Mouse (Mus musculus): ENCODE data around the gene Il9r.
"Not testable (repeated sequence)": the region's sequence is repeated elsewhere in the genome, so short reads cannot be mapped to it uniquely, and the experiment has no call there.

Il9r gene

DNA sequence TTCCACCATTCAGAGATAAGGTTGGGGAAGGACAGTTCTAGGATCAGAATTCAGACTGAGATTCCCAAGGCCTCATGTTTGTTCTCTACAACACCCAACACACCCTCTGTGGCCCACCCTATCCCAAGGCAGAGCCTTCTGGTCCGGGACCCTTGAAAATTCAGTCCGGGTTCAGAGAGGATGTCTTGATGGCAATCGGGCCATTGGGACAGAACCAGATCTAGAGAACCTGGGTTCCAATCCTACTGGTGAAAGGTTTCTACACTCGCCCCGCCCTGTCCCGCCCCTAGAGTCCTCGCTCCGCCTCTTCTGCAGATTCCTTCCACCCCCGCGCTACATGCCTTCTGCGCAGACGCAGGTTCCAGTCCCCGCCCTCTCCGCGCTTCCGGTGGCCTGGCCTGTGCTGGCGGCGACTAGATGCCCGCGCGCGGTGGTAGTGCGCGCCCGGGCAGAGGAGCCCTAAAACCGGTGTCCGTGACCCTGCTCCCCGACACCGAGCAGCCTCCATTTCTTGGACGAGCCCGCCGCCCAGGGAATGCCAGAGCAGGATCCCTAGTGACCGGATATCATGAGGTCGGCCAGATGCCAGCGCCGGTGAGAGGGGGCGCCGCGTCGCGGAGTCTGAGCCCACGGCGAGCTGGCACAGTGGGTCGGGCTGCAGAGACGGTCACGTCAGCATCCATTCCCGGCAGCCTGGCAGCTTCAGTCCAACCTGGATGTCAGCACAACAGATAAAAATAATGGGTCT is 26.2 kb upstream of the Il9r start, which contains the start of gene Mpg:
Mpg (plus strand) TSS at position 382 of the 748 bp plus-strand sequence.
- peak; percentile 90 for DNase-seq

DNA sequence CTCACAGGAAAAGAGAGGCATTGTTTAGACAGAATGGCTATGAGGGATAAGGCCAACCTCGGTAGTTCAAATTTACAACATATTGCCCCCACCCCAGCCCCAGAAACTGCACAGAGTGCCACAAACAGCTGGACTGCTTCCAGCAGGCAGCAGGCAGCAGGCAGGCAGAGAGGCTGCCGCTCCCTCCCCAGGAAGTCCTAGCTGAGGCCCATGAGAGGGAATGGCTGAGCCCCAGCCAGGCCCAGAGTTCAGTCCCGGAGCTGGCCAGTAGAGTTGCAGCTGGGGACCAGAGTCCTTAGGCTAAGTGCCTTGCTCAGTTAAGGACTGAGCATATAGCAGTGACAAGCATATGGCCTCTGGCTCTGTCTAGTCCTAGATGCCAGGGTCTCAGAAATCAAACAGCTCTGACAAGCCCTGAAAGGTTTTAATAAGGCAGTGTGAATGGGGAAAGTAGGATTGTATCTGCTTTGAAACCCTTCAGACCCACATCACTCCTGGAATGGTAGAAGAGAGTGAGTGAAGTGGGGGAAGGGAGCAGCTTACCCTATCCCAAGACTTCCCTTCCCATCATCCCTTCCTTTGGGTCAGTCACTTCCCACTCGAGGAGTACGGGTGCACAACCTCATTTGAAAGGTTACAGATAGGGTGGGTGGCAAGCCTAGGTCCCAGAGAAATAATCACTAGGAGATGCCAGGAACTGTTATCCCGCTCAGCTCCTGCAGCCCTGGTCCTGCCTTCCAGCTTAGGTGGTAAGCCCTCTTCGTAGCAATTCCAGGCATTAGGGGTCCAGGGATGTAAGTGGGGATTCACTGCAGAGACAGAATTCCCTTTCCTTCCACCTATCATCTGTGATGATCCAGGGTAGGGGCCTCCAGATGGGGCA is 25.4 kb upstream of the Il9r start:
- no peak for DNase-seq

DNA sequence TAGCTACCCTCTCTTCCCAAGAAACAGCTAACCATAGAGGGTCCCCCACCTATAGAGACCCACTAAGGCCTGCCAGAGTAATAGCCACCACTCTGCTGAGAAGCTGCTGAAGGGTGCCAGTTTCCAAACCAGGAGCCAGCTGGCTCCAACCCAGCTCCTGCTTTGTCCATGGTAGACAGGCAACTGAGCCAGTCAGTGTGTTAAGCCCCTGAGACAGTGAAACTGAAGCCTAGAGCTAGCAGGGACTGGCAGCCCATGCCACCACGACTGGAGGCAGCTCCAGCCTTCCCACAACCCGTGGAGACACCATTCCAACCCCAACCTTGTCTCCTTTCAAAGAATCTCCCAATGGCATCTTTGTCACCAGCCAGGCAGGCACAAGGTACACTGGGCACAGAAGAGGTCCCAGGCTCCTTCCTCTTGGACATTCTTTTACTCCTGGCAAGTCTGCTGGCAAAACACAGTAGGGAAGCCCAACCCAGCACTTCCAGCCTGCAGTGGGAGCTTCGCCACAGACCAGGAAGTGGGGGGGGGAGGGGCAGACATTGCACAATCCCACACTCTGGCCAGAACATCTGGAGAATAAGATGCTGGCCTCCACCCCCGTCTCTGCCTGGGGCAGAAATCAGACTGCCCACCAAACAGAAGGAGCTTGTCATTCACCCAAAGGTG is 24.5 kb upstream of the Il9r start:
- DNase-seq, result no peak

DNA sequence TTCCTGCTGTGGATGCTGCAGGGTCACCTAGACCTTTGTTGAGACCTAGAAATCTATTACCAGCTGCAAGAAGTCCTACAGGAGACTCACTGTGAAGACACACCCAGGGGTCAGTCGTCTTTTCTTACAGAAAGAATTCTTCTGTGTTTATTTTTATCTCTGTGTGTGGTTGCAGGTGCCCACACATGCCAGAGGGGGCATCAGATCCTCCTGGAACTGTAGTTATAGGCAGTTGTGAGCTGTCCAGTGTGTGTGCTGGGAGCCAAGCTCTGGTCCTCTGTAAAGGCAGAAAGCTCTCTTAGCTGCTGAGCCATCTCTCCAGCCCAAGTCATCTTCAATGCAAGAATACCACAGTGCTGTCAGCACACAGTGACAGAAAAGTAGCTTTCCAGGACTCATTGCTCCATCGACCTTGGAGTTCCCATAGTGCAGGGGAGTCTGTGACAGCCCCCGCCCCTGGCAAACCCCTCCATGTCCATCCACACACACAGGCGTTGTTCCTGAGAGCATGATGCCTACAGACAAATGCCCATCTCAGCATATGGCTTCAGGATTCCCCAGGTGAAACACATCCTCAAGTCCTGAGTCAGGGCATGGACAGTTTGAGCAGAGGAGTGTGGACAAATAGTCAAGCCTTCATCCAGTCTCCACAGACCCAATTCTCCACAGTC is 23.4 kb upstream of the Il9r start:
- no peak for DNase-seq

DNA sequence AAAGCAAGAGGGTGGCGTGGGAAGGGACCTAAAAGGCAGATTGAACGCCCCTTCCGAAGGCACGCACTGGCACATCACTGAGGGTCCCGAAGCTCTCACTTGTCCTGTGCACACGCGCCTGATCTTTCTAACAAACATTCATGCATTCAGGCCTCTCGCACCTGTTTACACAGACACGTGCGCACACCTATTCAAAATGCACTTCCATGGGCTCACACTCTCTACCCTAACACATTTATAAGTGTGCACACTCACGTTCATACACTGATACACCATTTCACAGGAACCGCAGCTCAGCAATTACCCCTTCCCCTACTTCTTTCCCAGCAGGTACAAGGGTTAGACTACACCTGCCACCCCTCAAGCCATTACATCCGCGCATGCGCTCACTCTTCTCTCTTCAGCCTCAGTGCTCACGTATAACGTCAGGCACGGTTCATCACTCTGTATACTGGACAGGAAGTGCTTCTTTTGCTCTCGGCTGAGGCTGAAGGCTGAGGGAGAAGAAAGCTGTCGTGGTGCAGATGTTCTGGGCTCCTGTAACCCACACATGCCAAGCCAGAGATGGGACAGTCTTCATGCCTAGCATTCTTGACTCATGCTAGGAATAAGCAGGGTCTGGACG is 22.6 kb upstream of the Il9r start:
- DNase-seq, result no peak

DNA sequence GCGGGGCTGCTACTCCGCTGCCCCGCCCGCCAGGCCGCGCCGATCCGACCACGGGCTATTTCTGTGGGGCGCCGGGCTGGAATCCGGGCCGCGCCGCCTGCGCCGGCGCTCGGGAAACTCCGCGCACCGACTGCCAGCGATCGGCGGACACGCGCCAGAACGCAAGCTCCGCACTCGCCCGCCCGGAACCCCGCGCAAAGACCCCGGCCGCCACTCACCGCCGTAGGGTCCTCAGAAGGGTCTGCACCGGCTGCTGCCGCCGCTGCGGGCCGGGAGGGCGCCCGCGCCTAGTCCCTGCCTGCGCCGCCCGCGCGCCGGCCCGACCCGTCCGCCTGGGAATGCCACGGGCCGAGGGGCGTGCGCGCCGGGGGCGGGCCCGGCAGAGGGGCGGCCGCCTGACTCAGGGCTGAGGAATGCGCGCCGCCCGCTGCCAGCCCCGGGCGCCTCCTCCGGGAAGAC is 21.9 kb upstream of the Il9r start, which contains the start of gene Rhbdf1:
Rhbdf1 (minus strand) TSS at position 350 of the 459 bp plus-strand sequence.
- DNase-seq, result no peak

DNA sequence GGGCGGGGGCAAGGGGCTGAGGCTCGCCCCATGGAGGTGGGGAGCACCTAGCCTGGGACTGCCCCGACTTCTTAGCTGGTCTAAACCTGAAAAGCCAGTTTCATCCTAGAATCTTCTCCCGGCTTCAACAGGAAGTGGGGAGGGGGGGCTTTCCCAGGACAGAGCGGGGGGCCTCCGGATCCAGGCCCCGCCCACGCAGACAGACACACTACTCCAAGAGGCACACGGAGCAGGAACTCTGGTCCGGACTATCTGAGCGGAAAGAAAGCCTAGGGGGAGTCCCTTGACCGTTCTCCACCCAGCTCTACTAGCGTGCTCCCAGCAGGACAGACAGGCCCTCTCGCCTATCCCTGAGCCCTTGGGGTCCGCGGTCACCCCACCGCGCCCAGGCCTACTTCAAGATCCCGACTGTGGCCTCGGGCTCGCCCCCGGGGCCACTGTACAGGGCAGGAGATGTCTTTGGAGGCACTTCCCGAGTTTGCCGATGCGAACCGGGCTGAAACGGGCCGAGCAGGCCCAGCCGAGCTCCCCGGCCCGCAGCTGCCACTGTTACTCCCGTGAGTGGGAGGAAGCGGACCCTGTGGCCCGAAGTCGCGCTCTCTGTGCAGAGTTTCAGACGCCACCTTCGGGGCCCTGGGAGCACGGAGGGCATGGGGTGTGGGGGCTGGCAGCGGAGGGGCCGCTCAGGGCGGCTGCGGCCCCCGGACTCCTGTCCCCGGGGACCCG is 21.3 kb upstream of the Il9r start:
- DNase-seq, result no peak

DNA sequence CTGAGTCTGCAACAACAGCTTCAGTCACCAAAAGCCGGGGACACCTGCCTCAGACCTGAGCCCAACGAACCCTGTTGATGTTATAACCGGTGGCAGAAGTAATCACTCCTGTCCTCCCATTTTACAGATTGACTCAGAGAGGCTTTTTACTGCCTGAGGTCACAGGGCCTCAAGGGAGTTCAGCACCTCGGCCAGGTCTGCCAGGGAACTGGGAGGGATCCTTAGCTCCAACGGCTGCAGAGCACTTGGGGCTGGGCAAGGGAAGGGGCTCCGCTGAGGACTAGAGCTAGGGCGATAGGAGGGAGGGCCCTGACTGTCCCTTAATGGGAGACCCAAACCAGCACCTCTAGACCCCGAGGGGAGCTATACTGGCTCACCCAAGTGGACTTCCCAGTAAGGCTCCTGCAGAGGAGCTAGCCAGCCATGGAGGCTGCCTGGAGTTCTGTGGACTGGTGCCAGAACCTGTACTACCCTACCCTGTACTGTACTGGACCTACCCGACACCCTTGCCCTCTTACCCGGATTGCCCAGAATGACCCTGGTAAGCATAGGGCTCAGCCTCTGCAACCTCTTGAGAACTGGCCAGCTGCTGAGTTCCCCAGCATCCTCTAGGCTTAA is 20.6 kb upstream of the Il9r start:
- no peak for DNase-seq

DNA sequence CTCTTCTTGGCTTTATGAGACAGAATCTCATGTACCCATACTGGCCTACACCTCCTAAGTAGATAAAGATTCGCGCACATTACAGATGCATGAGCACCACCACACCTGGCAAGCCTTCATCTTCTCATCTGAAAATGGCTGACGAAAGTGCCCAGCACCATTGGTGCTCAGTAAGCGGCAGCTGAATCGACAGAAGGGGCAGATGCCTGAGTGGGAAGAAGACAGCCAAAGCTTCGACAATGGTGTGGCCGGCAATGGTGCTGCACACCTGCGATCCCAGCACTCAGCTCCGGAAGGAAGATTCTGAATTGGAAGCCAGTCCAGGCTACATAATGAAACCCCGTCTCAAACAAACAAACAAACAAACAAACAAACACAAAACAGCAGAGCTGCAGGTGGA is 19.2 kb upstream of the Il9r start:
- no peak for DNase-seq

DNA sequence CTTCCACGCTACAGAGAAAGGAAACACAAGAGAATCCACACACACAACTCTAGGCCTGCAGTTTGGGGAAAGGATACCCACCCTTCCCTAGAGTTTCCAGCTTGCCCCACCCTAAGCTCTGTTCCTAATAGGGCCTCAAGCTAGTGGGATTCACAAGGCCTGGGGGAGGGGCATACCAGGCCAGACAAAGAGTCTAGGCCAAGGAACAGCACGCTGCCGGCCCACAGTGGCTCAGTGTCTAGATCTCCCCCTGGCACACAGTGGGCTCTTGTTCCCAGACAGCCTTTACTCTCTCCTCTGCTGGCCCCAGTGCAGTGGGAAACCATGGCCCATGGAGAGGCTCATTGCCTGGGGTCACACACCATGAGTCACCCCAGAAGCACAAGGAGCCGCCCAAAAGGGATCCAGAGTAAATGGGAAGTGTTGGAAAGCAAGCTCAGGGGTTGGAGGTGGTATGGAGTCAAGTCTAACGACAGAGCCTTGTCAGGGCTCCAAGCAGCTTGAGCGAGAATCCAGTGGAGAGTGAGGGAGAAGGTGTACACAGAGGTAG is 18.5 kb upstream of the Il9r start:
- DNase-seq, result no peak

DNA sequence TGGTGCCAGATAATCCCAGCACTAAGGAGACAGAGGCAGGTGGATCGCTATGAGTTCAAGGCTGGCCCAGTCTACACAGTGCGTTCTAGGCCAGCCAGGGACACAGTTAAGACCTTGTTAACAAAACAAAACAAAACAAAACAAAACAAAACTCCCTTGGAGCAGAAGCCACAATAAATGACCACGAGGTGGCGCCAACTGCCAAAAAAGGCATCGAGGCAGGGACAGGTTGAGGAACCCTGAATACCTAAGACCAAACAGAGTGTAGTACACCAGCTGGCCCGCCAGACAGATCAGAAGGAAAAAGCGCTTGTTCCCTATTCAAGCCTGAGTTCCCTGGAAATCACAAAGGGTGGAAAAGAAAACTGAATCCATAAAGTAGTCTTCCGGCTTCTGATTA is 16.8 kb upstream of the Il9r start:
- DNase-seq, result peak; percentile 72

DNA sequence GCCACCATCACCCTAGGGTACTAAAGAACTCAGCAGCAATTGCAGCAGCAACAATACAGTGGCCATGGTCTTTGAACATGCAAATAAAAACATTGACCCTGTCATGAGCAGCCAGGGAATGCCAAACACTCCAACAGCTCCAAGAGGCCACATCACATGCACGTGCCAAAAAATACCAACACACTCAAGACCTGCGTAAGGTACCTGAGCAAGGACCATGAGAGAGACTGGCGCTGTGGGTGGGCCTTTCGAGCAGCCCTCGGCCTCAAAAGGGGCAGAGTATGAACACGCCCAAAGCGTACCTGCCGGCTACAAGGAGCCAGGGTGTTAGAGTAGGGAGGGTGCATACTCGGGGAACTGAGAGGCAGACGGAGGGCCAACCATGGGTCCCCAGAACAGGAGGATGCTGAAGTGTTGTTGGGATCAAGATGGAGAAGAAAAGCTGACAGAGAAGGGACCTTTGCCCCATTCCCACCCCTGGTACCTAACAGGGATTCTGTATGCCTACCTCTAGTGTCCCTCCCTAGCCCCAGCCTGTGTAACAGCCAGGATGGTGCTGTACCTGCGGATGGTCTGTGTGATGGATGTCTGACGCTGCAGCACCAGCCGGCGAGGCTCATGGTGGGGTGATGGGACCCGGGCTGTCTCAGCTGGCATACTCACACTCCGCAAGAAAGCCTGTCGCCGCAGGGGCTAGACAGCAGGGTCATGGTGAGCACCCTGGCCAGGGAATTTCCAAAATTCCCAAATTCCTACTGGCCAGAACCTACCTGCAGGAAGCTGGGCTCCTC is 15.5 kb upstream of the Il9r start:
- no peak for DNase-seq

DNA sequence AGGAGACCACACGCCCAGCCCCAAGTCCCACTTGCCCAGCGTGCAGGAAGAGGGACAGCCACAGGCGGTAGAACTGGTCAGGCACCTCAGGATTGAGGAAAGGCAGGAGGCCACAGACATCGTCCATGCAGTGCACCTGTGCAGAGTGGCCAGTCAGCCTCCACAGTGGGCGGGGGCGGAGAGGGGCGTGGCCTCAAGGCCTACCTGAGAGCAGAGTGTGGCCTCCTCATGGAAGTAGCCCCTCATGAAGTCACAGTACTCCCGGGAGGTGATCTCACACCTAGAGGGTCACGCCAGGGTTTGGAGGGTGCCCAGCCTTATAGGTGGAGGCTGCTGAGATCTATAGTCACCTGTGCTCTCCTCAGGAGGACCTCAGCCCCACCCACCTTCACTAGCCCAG is 10.5 kb upstream of the Il9r start:
- DNase-seq, result no peak

DNA sequence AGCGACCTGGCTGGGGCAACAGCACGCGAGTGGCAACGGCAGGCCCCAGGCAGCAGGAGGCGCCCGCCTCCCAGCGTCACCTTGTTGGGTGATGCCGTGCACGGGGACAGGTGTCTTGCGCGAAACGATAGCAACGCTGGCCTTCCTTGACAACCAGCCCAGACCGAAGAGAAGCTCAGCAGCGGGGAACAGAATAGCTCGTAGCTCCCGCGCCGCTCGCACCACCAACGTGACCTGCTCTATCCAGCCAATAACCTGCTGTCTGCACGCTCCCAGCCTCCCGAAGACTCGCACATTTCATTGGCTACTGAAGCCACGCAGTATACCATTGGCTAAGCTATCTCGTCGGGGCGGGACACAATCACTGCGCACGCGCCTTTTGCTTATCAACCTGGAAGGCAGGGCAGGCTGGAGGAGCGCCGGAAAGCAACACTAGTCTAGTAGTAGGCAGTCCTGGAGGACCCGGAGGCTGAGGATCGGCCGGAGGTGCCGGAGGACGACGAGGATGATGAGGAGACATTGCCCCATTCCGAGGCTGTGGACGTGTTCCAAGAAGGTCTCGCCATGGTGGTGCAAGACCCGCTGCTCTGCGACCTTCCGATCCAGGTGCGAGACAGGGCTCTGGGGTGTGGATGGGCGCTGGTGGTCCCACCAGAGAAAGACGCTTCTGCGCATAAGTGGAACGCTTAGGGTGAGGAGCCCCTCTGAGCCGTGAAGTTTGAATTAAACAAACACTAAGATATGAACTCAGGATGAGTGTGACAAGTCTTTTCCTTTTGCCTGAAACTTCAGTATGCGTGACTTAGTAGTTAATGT is 5.2 kb upstream of the Il9r start, which contains the start of gene Snrnp25:
Snrnp25 (plus strand) TSS at position 358 of the 816 bp plus-strand sequence.
- peak; percentile 95 for DNase-seq

DNA sequence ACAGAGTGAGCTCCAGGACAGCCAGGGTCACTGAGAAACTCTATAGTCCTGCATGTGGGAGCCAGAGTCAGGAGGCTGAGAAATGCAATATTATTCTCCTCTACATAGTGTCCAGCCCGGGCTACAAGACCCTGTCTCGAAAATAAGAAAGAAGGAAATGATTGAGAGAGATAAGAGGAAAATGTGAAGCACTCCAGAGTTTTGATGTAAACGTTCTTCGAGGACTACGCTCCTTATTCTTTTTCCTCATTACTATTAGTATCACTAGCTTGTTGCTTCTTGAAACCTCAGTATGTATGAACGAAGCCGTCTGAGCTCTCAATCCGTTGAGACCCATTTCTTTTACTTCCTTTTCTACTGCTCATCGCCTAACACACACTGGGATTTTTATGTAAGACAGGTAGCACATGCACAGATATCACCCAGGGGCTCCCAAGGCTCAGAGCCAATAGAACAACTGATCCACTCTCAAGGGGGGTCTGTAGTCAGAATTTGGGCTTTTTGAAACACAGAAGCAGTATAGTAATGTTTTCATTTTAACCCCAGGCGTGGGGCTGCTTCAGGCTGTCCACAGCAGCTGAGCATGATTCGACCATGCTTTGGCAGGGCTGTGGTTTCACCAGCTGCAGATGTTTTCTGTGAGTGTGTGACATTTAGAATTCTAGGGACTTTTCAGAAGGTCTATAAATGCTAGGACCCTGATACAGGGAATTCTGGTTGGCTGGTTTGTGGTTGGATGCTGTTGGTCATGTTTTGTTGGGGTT is 2.0 kb upstream of the Il9r start:
- DNase-seq, result no peak

DNA sequence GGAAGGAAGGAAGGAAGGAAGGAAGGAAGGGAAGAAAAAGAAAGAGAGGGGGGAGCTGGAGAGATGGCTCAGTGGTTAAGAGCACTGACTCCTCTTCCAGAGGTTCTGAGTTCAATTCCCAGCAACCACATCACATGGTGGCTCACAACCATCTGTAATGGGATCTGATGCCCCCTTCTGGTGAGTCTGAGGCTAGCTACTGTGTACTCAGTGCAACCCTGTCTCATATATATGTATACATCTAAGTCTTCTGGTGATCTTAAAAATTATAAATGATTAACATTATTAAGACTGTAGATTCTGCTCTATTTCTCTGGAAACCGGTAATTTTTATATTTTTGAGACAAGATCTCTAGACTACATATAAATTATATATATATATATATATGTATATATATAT is 913 bp upstream of the Il9r start:
- not testable (repeated sequence) for DNase-seq

DNA sequence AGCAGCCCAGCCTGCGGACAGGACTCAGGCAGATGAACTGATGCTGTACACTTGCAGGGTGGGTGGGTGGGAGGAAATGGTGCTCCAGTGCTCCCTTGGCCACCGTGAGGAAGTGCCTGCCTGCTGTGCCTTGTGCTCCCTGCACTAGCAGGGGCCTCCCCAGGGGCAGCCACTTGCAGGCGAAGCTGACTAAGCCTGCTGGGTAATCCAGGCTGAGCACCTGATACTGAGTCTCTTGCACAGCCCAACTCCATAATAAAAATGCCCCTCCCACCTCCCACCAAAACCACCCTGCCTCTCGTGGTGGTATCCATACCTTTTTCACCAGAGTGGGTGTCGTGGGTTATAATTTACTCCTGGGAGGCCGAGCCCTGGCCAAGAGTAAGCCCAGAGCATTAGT is 849 bp downstream of the Il9r start:
- DNase-seq, result no peak

Measured in cerebellum, adult 11 months (tissue).